Mouse (Mus musculus) lung, postnatal 0 days (tissue): ENCODE results near the gene Zscan21. TPM values are rescaled to one million over a fixed set of nuclear protein-coding genes. Genes with fewer than 3 reads are reported as not detected.

Experiments
- ATAC-seq: fragments of 200-750 bp; cut with Nextera tagmentation; 2 replicates; pipeline ENCODE4 v1.8.0; 2017; ENCODE audit warnings: moderate library complexity
- DNase-seq: peaks from one replicate; pipeline ENCODE4 v3.0.0-alpha.2; 2016; ENCODE audit warnings: low spot score
- H3K27ac ChIP-seq: fragments of 300-500 bp; sonication (generic); 2 replicates; pipeline ENCODE4 v1.5.1; 2014; ENCODE audit warnings: antibody characterized with exemption, mild to moderate bottlenecking, low read length, mixed read lengths
- H3K27me3 ChIP-seq: fragments of 300-500 bp; sonication (generic); replicated peaks from 2 replicates; pipeline ENCODE4 v1.6.1; 2014; ENCODE audit warnings: low read length, mixed read lengths; ENCODE audit not compliant: insufficient read depth
- H3K36me3 ChIP-seq: fragments of 300-500 bp; sonication (generic); 2 replicates; pipeline ENCODE4 v1.6.1; 2014; ENCODE audit warnings: low read length, mixed read lengths; ENCODE audit not compliant: insufficient read depth
- H3K4me1 ChIP-seq: fragments of 300-500 bp; sonication (generic); 2 replicates; pipeline ENCODE4 v1.6.1; 2014; ENCODE audit warnings: antibody characterized with exemption, low read depth, low read length, mixed read lengths; ENCODE audit not compliant: insufficient read depth
- H3K4me2 ChIP-seq: fragments of 300-500 bp; sonication (generic); replicated peaks from 2 replicates; pipeline ENCODE4 v1.6.1; 2014; ENCODE audit warnings: low read depth, mild to moderate bottlenecking, low read length, moderate library complexity, mixed read lengths
- H3K4me3 ChIP-seq: fragments of 300-500 bp; sonication (generic); 2 replicates; pipeline ENCODE4 v1.5.1; 2014; ENCODE audit warnings: low read depth, low read length
- H3K9ac ChIP-seq: fragments of 300-500 bp; sonication (generic); replicated peaks from 2 replicates; pipeline ENCODE4 v1.6.1; 2014; ENCODE audit warnings: low read depth, mild to moderate bottlenecking
- H3K9me3 ChIP-seq: fragments of 300-500 bp; sonication (generic); 2 replicates; pipeline ENCODE4 v1.6.1; 2016; ENCODE audit warnings: low read length, mixed read lengths
- CTCF ChIP-seq: IDR thresholded peaks from 2 replicates; pipeline ENCODE4 v1.5.1; 2016; ENCODE audit warnings: antibody characterized with exemption, mild to moderate bottlenecking
- EP300 ChIP-seq: IDR thresholded peaks from 2 replicates; pipeline ENCODE4 v1.6.1; 2016; ENCODE audit warnings: antibody characterized with exemption, mild to moderate bottlenecking, control low read depth
- WGBS: fragments of 180-500 bp; shearing (Covaris S2); extraction: QIAGEN DNeasy Blood & Tissue Kit; methylation state at CpG from one replicate; pipeline ENCODE4 v1.1.7; 2014; 5-methylcytosine and 5-hydroxymethylcytosine counted together
- polyA plus RNA-seq: library from polyadenylated mRNA; unstranded; fragments of >200 nt; fragmentation: Nextera tagmentation; extraction: Ambion mirVana; gene quantifications from 2 replicates; pipeline ENCODE4 v1.2.1, GENCODE M21; 2015

Gene Zscan21
- polyA plus RNA-seq, 1 experiment from 2014 or later = 35.1 TPM

DNA sequence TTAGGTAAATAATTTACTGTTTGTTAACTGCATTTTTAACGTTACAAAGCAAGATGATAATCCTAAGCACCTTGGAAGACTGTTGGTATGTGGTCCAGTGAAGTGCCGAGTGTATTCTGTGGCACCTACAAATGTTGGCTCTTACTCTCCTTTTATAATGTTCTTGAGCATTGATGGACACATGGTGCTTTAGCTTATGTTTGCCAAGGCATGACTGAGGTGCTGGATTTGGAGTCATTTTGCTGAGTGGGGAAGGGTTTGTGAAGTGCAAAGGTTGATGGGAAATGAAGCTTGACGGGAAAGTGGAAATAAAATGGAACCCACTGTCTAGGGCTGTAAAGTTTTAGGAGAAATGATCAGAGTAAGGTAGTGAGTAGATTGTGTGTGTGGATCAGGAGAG is 28.3 kb upstream of the Zscan21 start:
- peak; percentile 39 for DNase-seq
- 60% methylated on average over 3 of the region's 3 CpGs for WGBS

GRCm38 (mm10) chr5:138089108-138089551 is 27.6 kb upstream of the Zscan21 start:
- ATAC-seq = peak; percentile 32; the same call in 1 of the 2 replicates
- no peaks in the 10 kb centered on the region for H3K27me3 ChIP-seq
- peak; percentile 49 for DNase-seq

More for the DNA sequence above, 28.3 kb upstream of the Zscan21 start:
- H3K4me1 ChIP-seq = peaks cover 11% of the 10 kb centered on the region; the same call in 1 of the 2 replicates
- no peaks in the 10 kb centered on the region for H3K9me3 ChIP-seq
- 0 out of 2 replicates have a peak, but pooled peaks cover 7% of the 10 kb centered on the region for H3K36me3 ChIP-seq
- H3K9ac ChIP-seq = no peak overlapping the region
- peak; percentile 50 for ATAC-seq
- H3K27ac ChIP-seq = peak overlapping the region; percentile 38; the same call in 1 of the 2 replicates
- no peak overlapping the region for H3K4me3 ChIP-seq
- no peaks in the 10 kb centered on the region for H3K27me3 ChIP-seq
- no peak for TF ChIP-seq CTCF
- TF ChIP-seq EP300 = peak; percentile 69; the same call in 1 of the 2 replicates
- H3K4me2 ChIP-seq = peak overlapping the region; percentile 14; the same call in 1 of the 2 replicates

DNA sequence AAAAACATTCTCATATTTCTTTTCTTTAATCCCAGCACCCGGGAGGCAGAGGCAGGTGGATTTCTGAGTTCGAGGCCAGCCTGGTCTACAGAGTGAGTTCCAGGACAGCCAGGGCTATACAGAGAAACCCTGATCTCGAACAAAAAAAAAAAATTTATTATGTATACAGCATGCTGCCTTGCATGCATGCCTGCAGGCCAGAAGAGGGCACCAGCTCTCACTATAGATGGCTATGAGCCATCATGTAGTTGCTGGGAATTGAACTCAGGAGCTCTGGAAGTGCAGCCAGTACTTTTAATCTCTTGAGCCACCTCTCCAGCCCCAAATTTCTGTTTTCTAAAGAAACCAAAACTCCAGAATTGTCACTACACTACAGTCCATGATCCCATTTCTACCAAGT is 26.4 kb upstream of the Zscan21 start:
- H3K27me3 ChIP-seq = no peaks in the 10 kb centered on the region
- H3K4me2 ChIP-seq = no peak overlapping the region
- TF ChIP-seq CTCF (peak; percentile 68), EP300 (no peak)
- ATAC-seq (no peak), DNase-seq (peak; percentile 42)
- no peak overlapping the region for H3K9ac ChIP-seq
- no peak overlapping the region for H3K4me3 ChIP-seq
- H3K9me3 ChIP-seq = no peaks in the 10 kb centered on the region
- peaks cover 18% of the 10 kb centered on the region for H3K36me3 ChIP-seq
- 68% methylated on average over 3 of the region's 3 CpGs for WGBS
- H3K27ac ChIP-seq = no peak overlapping the region
- H3K4me1 ChIP-seq = peaks cover 11% of the 10 kb centered on the region; the same call in 1 of the 2 replicates

More at GRCm38 (mm10) chr5:138089108-138089551, 27.6 kb upstream of the Zscan21 start:
- Histone ChIP-seq H3K4me3 (no peak overlapping the region), H3K36me3 (peaks cover 12% of the 10 kb centered on the region), H3K9ac (no peak overlapping the region), H3K27ac (0 out of 2 replicates have a peak overlapping the region, but pooled peaks have one; percentile 38), H3K9me3 (no peaks in the 10 kb centered on the region), H3K4me1 (peaks cover 11% of the 10 kb centered on the region; the same call in 1 of the 2 replicates), H3K4me2 (peak overlapping the region; percentile 14; the same call in 1 of the 2 replicates)
- WGBS = 60% methylated on average over 6 of the region's 6 CpGs
- TF ChIP-seq CTCF (0 out of 2 replicates have a peak, but pooled peaks have one; percentile 1), EP300 (no peak)

DNA sequence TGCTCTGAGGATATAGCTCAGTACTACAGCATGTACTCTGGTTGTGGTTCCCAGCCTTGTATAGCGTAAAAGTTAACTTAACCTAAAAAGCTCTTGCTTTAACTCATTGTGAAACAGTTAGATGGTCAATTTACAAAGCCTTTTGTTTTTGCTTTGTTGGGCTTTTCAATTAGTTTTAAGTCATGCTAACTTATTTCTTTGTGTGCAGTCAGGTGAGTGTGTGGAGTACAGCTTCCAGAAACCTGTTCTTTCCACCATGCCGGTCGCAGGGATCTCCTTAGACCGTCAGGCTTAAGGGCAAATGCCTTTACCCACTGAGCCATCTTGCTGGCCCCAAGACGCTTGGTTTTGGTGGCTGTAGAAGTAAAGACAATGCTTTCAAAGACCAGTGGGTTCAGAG is 26.0 kb upstream of the Zscan21 start:
- Histone ChIP-seq H3K27ac (no peak overlapping the region), H3K9ac (no peak overlapping the region), H3K4me3 (no peak overlapping the region), H3K9me3 (no peaks in the 10 kb centered on the region), H3K4me1 (peaks cover 11% of the 10 kb centered on the region; the same call in 1 of the 2 replicates), H3K27me3 (no peaks in the 10 kb centered on the region), H3K36me3 (peaks cover 18% of the 10 kb centered on the region), H3K4me2 (no peak overlapping the region)
- DNase-seq (no peak), ATAC-seq (no peak)
- WGBS = 95% methylated on average over 5 of the region's 5 CpGs
- TF ChIP-seq EP300 = no peak
- TF ChIP-seq CTCF = no peak

GRCm38 (mm10) chr5:138092771-138093170 is 23.9 kb upstream of the Zscan21 start:
- Histone ChIP-seq H3K4me1 (peaks cover 2% of the 10 kb centered on the region; the same call in 1 of the 2 replicates), H3K4me2 (no peak overlapping the region), H3K4me3 (no peak overlapping the region), H3K27ac (no peak overlapping the region), H3K27me3 (no peaks in the 10 kb centered on the region), H3K9me3 (no peaks in the 10 kb centered on the region), H3K9ac (no peak overlapping the region), H3K36me3 (peaks cover 21% of the 10 kb centered on the region)
- ATAC-seq (no peak), DNase-seq (no peak)
- TF ChIP-seq CTCF (no peak), EP300 (no peak)
- WGBS = 95% methylated on average over 4 of the region's 4 CpGs

DNA sequence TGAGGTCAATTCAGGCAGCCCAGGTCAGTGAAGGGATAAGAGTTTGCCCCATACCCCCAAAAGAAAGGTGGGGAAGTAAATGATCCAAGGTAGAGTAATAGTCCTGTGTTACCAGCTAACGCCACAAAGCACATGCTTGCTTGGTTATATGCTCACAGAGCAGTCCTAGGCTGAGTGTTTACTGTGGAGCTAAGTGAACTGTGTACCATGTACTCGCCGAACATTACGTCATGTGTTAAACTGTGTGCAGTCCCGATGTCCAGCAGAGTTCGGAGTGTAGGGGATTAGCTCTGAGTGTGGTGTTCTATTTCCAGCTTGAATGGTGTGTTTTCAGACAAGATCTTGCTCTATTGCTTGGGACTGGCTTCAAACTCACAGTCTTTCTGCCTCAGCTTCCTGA is 22.2 kb upstream of the Zscan21 start:
- WGBS = 89% methylated on average over 6 of the region's 6 CpGs
- no peak overlapping the region for H3K9ac ChIP-seq
- no peak for TF ChIP-seq EP300
- TF ChIP-seq CTCF = no peak
- no peaks in the 10 kb centered on the region for H3K27me3 ChIP-seq
- DNase-seq (no peak), ATAC-seq (no peak)
- no peak overlapping the region for H3K4me2 ChIP-seq
- H3K36me3 ChIP-seq = peaks cover 35% of the 10 kb centered on the region
- no peaks in the 10 kb centered on the region for H3K9me3 ChIP-seq
- no peak overlapping the region for H3K27ac ChIP-seq
- no peaks in the 10 kb centered on the region for H3K4me1 ChIP-seq
- H3K4me3 ChIP-seq = no peak overlapping the region
